21 mouse cellular contexts compared by ENCODE assay signal in genomic region chr11:52377579-52377978, GRCm38 (mm10). TPM values are rescaled to one million over a fixed set of nuclear protein-coding genes. Genes with fewer than 3 reads are reported as not detected.
DNase-seq lines count a peak whose midpoint lies in the region; ATAC-seq and TF ChIP-seq lines count a peak whose summit lies in the region.
"Had no signal": no experiment of that assay in that cellular context is flagged by ENCODE, and none has a peak within 500 bp of the region (broad histone marks: within the 10 kb centered on the region; RNA-seq: fewer than 3 reads in every experiment).

No protein-coding gene starts in this region.

- H3K4me1 ChIP-seq in lung, adult 2 months (ENCODE audit: control insufficient read depth, insufficient read depth, low read length), result no peaks in the 10 kb centered on the region
- H3K4me1 ChIP-seq in heart, embryonic 13.5 days, result peaks cover 21% of the 10 kb centered on the region
- H3K4me1 ChIP-seq in hindbrain, embryonic 11.5 days (replicated peaks; ENCODE audit: control insufficient read depth, insufficient read depth, low read length), result no peaks in the 10 kb centered on the region
- H3K4me1 ChIP-seq: embryonic facial prominence, embryonic 13.5 days; forebrain, embryonic 10.5 days had no signal

- no peak for TF ChIP-seq POLR2A in lung, adult 2 months (IDR thresholded peaks at IDR 0.05; ENCODE audit: borderline replicate concordance, extremely low read depth, low read depth, low read length)
- no peak for TF ChIP-seq POLR2A in myocyte (IDR thresholded peaks at IDR 0.05; ENCODE audit: insufficient read length, low read depth)

- ATAC-seq in heart, embryonic 13.5 days (ENCODE audit: extremely low read depth, insufficient number of reproducible peaks, low FRiP score, low TSS enrichment), result no peak
- ATAC-seq in hindbrain, embryonic 11.5 days (ENCODE audit: low FRiP score), result no peak
- ATAC-seq: activated CD4-positive, CD25-positive, alpha-beta regulatory T cell, adult 4 months; CD4-positive, CD25-positive, alpha-beta regulatory T cell, adult 4 months; intestine, postnatal 0 days had no signal

- DNase-seq in lung, postnatal 36 days, result peak; percentile 10
- no peak for DNase-seq in lung, adult 2 months
- DNase-seq in adrenal gland, postnatal 36 days, result peak; percentile 79 to 83
- no peak for DNase-seq in hindbrain, embryonic 11.5 days (ENCODE audit: low spot score)
- DNase-seq in natural killer cell, adult 2 months (ENCODE audit: low spot score in 2 of 2), result no peak
- DNase-seq: cerebellum, postnatal 36 days; kidney, postnatal 25 days; left cerebral cortex, postnatal 4 days; midbrain, embryonic 14.5 days; right cerebral cortex, adult 18-20 months had no signal

- H3ac ChIP-seq in myocyte (ENCODE audit: control insufficient read depth, insufficient read length), result no peak overlapping the region

- no peak overlapping the region for H3K4me3 ChIP-seq in lung, adult 2 months (replicated peaks; ENCODE audit: extremely low read depth, low read depth, low read length)
- H3K4me3 ChIP-seq in heart, embryonic 13.5 days, result no peak overlapping the region
- no peak overlapping the region for H3K4me3 ChIP-seq in myocyte
- H3K4me3 ChIP-seq in hindbrain, embryonic 11.5 days (ENCODE audit: low read depth, low read length), result no peak overlapping the region
- H3K4me3 ChIP-seq: embryonic facial prominence, embryonic 13.5 days; forebrain, embryonic 10.5 days; hindbrain, embryonic 13.5 days; neural tube, embryonic 13.5 days had no signal

- H3K27me3 ChIP-seq in heart, embryonic 13.5 days (replicated peaks), result no peaks in the 10 kb centered on the region
- H3K27me3 ChIP-seq in myocyte (ENCODE audit: control insufficient read depth, insufficient read depth, insufficient read length), result no peaks in the 10 kb centered on the region
- H3K27me3 ChIP-seq in hindbrain, embryonic 11.5 days (ENCODE audit: control insufficient read depth, insufficient read depth, low read length), result no peaks in the 10 kb centered on the region
- H3K27me3 ChIP-seq: embryonic facial prominence, embryonic 13.5 days; hindbrain, embryonic 13.5 days; neural tube, embryonic 13.5 days had no signal

- H3K79me2 ChIP-seq in myocyte (ENCODE audit: control insufficient read depth, insufficient read depth), result peaks cover 18% of the 10 kb centered on the region

- WGBS in lung, adult 2 months, result 67% methylated on average over 4 of the region's 4 CpGs
- 79% methylated on average over 4 of the region's 4 CpGs for WGBS in heart, embryonic 13.5 days
- WGBS in hindbrain, embryonic 11.5 days, result 98% methylated on average over 4 of the region's 4 CpGs

- peaks cover 89% of the 10 kb centered on the region for H3K36me3 ChIP-seq in heart, embryonic 13.5 days
- peaks cover 47% of the 10 kb centered on the region for H3K36me3 ChIP-seq in myocyte (ENCODE audit: control insufficient read depth, insufficient read depth)
- H3K36me3 ChIP-seq in hindbrain, embryonic 11.5 days (ENCODE audit: control insufficient read depth, insufficient read depth, low read length), result 0 out of 2 replicates have a peak, but pooled peaks cover 2% of the 10 kb centered on the region

- H3K9ac ChIP-seq in heart, embryonic 13.5 days, result no peak overlapping the region
- no peak overlapping the region for H3K9ac ChIP-seq in hindbrain, embryonic 11.5 days (ENCODE audit: low read depth, low read length)
- H3K9ac ChIP-seq: embryonic facial prominence, embryonic 13.5 days; hindbrain, embryonic 13.5 days; liver, embryonic 14.5 days; neural tube, embryonic 13.5 days had no signal

- TF ChIP-seq CTCF in lung, adult 2 months (IDR thresholded peaks at IDR 0.05; ENCODE audit: insufficient read depth, low read length), result no peak

- H3K4me2 ChIP-seq in heart, embryonic 13.5 days, result no peak overlapping the region
- no peak overlapping the region for H3K4me2 ChIP-seq in myocyte (ENCODE audit: low read depth)
- H3K4me2 ChIP-seq in hindbrain, embryonic 11.5 days (replicated peaks; ENCODE audit: low read depth, low read length), result no peak overlapping the region
- H3K4me2 ChIP-seq: embryonic facial prominence, embryonic 13.5 days; hindbrain, embryonic 13.5 days; neural tube, embryonic 13.5 days had no signal

- peak overlapping the region; percentile 43; the same call in 1 of the 2 replicates for H3K27ac ChIP-seq in heart, embryonic 13.5 days (replicated peaks)
- H3K27ac ChIP-seq in hindbrain, embryonic 11.5 days (ENCODE audit: low read depth, low read length), result no peak overlapping the region
- H3K27ac ChIP-seq: embryonic facial prominence, embryonic 13.5 days; forebrain, embryonic 10.5 days; hindbrain, embryonic 13.5 days; liver, embryonic 14.5 days; macrophage; neural tube, embryonic 13.5 days had no signal

- H3K9me3 ChIP-seq in heart, embryonic 13.5 days, result no peaks in the 10 kb centered on the region
- no peaks in the 10 kb centered on the region for H3K9me3 ChIP-seq in hindbrain, embryonic 11.5 days (ENCODE audit: control insufficient read depth, low read length)
- H3K9me3 ChIP-seq: embryonic facial prominence, embryonic 13.5 days; forebrain, embryonic 10.5 days; hindbrain, embryonic 13.5 days; neural tube, embryonic 13.5 days had no signal

TF ChIP-seq in myocyte, 11 proteins besides CTCF, POLR2A, EP300 and RAD21:
- TF ChIP-seq E2F4 (IDR thresholded peaks at IDR 0.05; ENCODE audit: insufficient read depth) (no peak), MAX (IDR thresholded peaks at IDR 0.05; ENCODE audit: low read depth) (no peak), POLR2AphosphoS2 (IDR thresholded peaks at IDR 0.05; ENCODE audit: insufficient read length, low read depth) (peak; percentile 16)

RNA-seq across cellular contexts. Expression of gene Vdac1, which starts 16.9 kb away (rescaled TPM):
- polyA plus RNA-seq in lung, adult 2 months (2012; rRNA removed), result 34.1 and 65.1 TPM in 2 replicates
- 100 to 1,000 TPM; 433 to 439 TPM for total RNA-seq in adrenal gland, postnatal 36 days (2021)
- polyA plus RNA-seq in heart, embryonic 13.5 days (2015; fragmentation: Nextera tagmentation; extraction: Ambion mirVana), result 414 and 452 TPM in 2 replicates
- 342 TPM for polyA plus RNA-seq in myocyte (2012; fragmentation: generic; extraction: Trizol)
- 205 and 221 TPM in 2 replicates for polyA plus RNA-seq in hindbrain, embryonic 11.5 days (2014; fragmentation: Nextera tagmentation; extraction: Ambion mirVana)

RNA-seq across cellular contexts. Expression of gene 9530068E07Rik, which starts 18.6 kb away (rescaled TPM):
- polyA plus RNA-seq in lung, adult 2 months (2012; rRNA removed), result 160 and 194 TPM in 2 replicates
- total RNA-seq in adrenal gland, postnatal 36 days (2021), result 100 to 1,000 TPM; 156 to 165 TPM
- 193 and 201 TPM in 2 replicates for polyA plus RNA-seq in heart, embryonic 13.5 days (2015; fragmentation: Nextera tagmentation; extraction: Ambion mirVana)
- polyA plus RNA-seq in myocyte (2012; fragmentation: generic; extraction: Trizol), result 151 TPM
- 171 and 175 TPM in 2 replicates for polyA plus RNA-seq in hindbrain, embryonic 11.5 days (2014; fragmentation: Nextera tagmentation; extraction: Ambion mirVana)

Comparison
In these comparisons a context has a peak if more than half of its experiments do, and no peak if none do; other contexts are left out.
1. DNase-seq: peak in lung, postnatal 36 days (single experiment) and adrenal gland, postnatal 36 days (2 of 2); none in lung, adult 2 months (single experiment), hindbrain, embryonic 11.5 days (single experiment) and natural killer cell, adult 2 months (0 of 2).